Comparison of ENCODE assay signal across 14 mouse cellular contexts in genomic region chr11:44550996-44551395, GRCm38 (mm10). TPM values are rescaled to one million over a fixed set of nuclear protein-coding genes. Genes with fewer than 3 reads are reported as not detected.
DNase-seq lines count a peak whose midpoint lies in the region; ATAC-seq and TF ChIP-seq lines count a peak whose summit lies in the region.
"Had no signal": no experiment of that assay in that cellular context is flagged by ENCODE, and none has a peak within 500 bp of the region (broad histone marks: within the 10 kb centered on the region; RNA-seq: fewer than 3 reads in every experiment).

No protein-coding gene starts in this region.

- H3K4me3 ChIP-seq in heart, postnatal 0 days (ENCODE audit: low read depth, low read length): no peak overlapping the region
- no peak overlapping the region for H3K4me3 ChIP-seq in heart, embryonic 10.5 days
- no peak overlapping the region for H3K4me3 ChIP-seq in midbrain, embryonic 14.5 days (replicated peaks; ENCODE audit: low read depth, low read length)
- no peak overlapping the region for H3K4me3 ChIP-seq in midbrain, embryonic 11.5 days (ENCODE audit: low read depth, low read length)
- no peak overlapping the region for H3K4me3 ChIP-seq in liver, postnatal 0 days (ENCODE audit: low read depth, low read length)
- H3K4me3 ChIP-seq: kidney, embryonic 15.5 days; stomach, embryonic 15.5 days had no signal

- no peak overlapping the region for H3K9ac ChIP-seq in heart, postnatal 0 days (replicated peaks; ENCODE audit: low read depth, low read length)
- no peak overlapping the region for H3K9ac ChIP-seq in midbrain, embryonic 14.5 days (replicated peaks; ENCODE audit: low read length)
- H3K9ac ChIP-seq in midbrain, embryonic 11.5 days (ENCODE audit: low read length): no peak overlapping the region
- no peak overlapping the region for H3K9ac ChIP-seq in liver, postnatal 0 days (replicated peaks)
- H3K9ac ChIP-seq: kidney, embryonic 15.5 days; stomach, embryonic 15.5 days had no signal

- peaks cover 66% of the 10 kb centered on the region for H3K36me3 ChIP-seq in heart, postnatal 0 days (replicated peaks; ENCODE audit: control insufficient read depth, insufficient read depth, low read length)
- H3K36me3 ChIP-seq in heart, embryonic 10.5 days: peaks cover 88% of the 10 kb centered on the region
- peaks cover 66% of the 10 kb centered on the region for H3K36me3 ChIP-seq in midbrain, embryonic 14.5 days (ENCODE audit: control insufficient read depth, insufficient read depth, low read length)
- H3K36me3 ChIP-seq in midbrain, embryonic 11.5 days (ENCODE audit: control insufficient read depth, insufficient read depth, low read length): peaks cover 26% of the 10 kb centered on the region
- H3K36me3 ChIP-seq in liver, postnatal 0 days (replicated peaks; ENCODE audit: insufficient read depth, low read length): peaks cover 84% of the 10 kb centered on the region

- peak; percentile 25; the same call in 1 of the 2 replicates for TF ChIP-seq CTCF in heart, postnatal 0 days (IDR thresholded peaks at IDR 0.05; ENCODE audit: low read depth)
- TF ChIP-seq CTCF in liver, postnatal 0 days (IDR thresholded peaks at IDR 0.05; ENCODE audit: low read depth): peak; percentile 56

- no peak overlapping the region for H3K27ac ChIP-seq in heart, postnatal 0 days (ENCODE audit: low read depth)
- no peak overlapping the region for H3K27ac ChIP-seq in heart, embryonic 10.5 days
- H3K27ac ChIP-seq in midbrain, embryonic 14.5 days (replicated peaks; ENCODE audit: low read depth, low read length): no peak overlapping the region
- H3K27ac ChIP-seq in midbrain, embryonic 11.5 days (ENCODE audit: low read depth, low read length): no peak overlapping the region
- no peak overlapping the region for H3K27ac ChIP-seq in liver, postnatal 0 days (ENCODE audit: low read depth)
- H3K27ac ChIP-seq: kidney, embryonic 15.5 days; stomach, embryonic 15.5 days had no signal

- no peak for TF ChIP-seq EP300 in heart, postnatal 0 days (IDR thresholded peaks at IDR 0.05; ENCODE audit: low read depth)
- no peak for TF ChIP-seq EP300 in liver, postnatal 0 days (IDR thresholded peaks at IDR 0.05; ENCODE audit: low read depth)

- H3K9me3 ChIP-seq in heart, postnatal 0 days (replicated peaks; ENCODE audit: control insufficient read depth, low read length): no peaks in the 10 kb centered on the region
- H3K9me3 ChIP-seq in heart, embryonic 10.5 days: no peaks in the 10 kb centered on the region
- H3K9me3 ChIP-seq in midbrain, embryonic 14.5 days (ENCODE audit: control insufficient read depth, low read length): no peaks in the 10 kb centered on the region
- no peaks in the 10 kb centered on the region for H3K9me3 ChIP-seq in midbrain, embryonic 11.5 days (ENCODE audit: control insufficient read depth, low read length)
- no peaks in the 10 kb centered on the region for H3K9me3 ChIP-seq in liver, postnatal 0 days (ENCODE audit: low read length)
- H3K9me3 ChIP-seq: G1E; kidney, embryonic 15.5 days; stomach, embryonic 15.5 days had no signal

- H3K4me1 ChIP-seq in heart, postnatal 0 days (ENCODE audit: control insufficient read depth, insufficient read depth): no peaks in the 10 kb centered on the region
- H3K4me1 ChIP-seq in heart, embryonic 10.5 days: no peaks in the 10 kb centered on the region
- no peaks in the 10 kb centered on the region for H3K4me1 ChIP-seq in midbrain, embryonic 14.5 days (ENCODE audit: control insufficient read depth, insufficient read depth, low read length)
- no peaks in the 10 kb centered on the region for H3K4me1 ChIP-seq in midbrain, embryonic 11.5 days (ENCODE audit: control insufficient read depth, insufficient read depth, low read length)
- H3K4me1 ChIP-seq in liver, postnatal 0 days (ENCODE audit: insufficient read depth): 0 out of 2 replicates have a peak, but pooled peaks cover 2% of the 10 kb centered on the region
- H3K4me1 ChIP-seq: kidney, embryonic 15.5 days; stomach, embryonic 15.5 days had no signal

- WGBS in heart, postnatal 0 days: 90% methylated on average over 6 of the region's 6 CpGs
- WGBS in heart, embryonic 10.5 days: 86% methylated on average over 6 of the region's 6 CpGs
- WGBS in midbrain, embryonic 14.5 days: 96% methylated on average over 6 of the region's 6 CpGs
- WGBS in midbrain, embryonic 11.5 days: 92% methylated on average over 6 of the region's 6 CpGs
- WGBS in liver, postnatal 0 days (ENCODE audit: insufficient replicate concordance): 93% methylated on average over 6 of the region's 6 CpGs

- no peaks in the 10 kb centered on the region for H3K27me3 ChIP-seq in heart, postnatal 0 days (ENCODE audit: control insufficient read depth, insufficient read depth, low read length)
- no peaks in the 10 kb centered on the region for H3K27me3 ChIP-seq in heart, embryonic 10.5 days (ENCODE audit: insufficient read depth, poor library complexity, severe bottlenecking)
- H3K27me3 ChIP-seq in midbrain, embryonic 14.5 days (ENCODE audit: control insufficient read depth, insufficient read depth, low read length): no peaks in the 10 kb centered on the region
- H3K27me3 ChIP-seq in midbrain, embryonic 11.5 days (ENCODE audit: control insufficient read depth, insufficient read depth, low read length): no peaks in the 10 kb centered on the region
- no peaks in the 10 kb centered on the region for H3K27me3 ChIP-seq in liver, postnatal 0 days (ENCODE audit: insufficient read depth, low read length)
- H3K27me3 ChIP-seq: kidney, embryonic 15.5 days; stomach, embryonic 15.5 days had no signal

- no peak for DNase-seq in heart, postnatal 0 days (ENCODE audit: low spot score)
- no peak for DNase-seq in heart, embryonic 10.5 days (ENCODE audit: low spot score)
- DNase-seq in midbrain, embryonic 14.5 days: peak; percentile 45
- no peak for DNase-seq in midbrain, embryonic 11.5 days (ENCODE audit: low spot score, missing footprints)
- peak; percentile 38 for DNase-seq in WW6 (ENCODE audit: low read depth, low spot score)
- no peak for DNase-seq in liver, postnatal 0 days
- DNase-seq in urinary bladder, postnatal 14 days (ENCODE audit: low spot score): no peak
- DNase-seq in yolk sac, embryonic 10.5 days (ENCODE audit: low spot score): no peak
- DNase-seq: adrenal gland, postnatal 25 days; cerebellum, adult 8-10 months; gastrocnemius, postnatal 25 days had no signal

- no peak for ATAC-seq in heart, postnatal 0 days (ENCODE audit: insufficient read depth, low read depth)
- ATAC-seq in midbrain, embryonic 14.5 days (ENCODE audit: low FRiP score, low TSS enrichment): no peak
- no peak for ATAC-seq in midbrain, embryonic 11.5 days (ENCODE audit: low FRiP score)
- no peak for ATAC-seq in liver, postnatal 0 days

- H3K4me2 ChIP-seq in heart, postnatal 0 days (ENCODE audit: low read depth, low read length): no peak overlapping the region
- no peak overlapping the region for H3K4me2 ChIP-seq in midbrain, embryonic 14.5 days (ENCODE audit: low read length)
- no peak overlapping the region for H3K4me2 ChIP-seq in midbrain, embryonic 11.5 days
- no peak overlapping the region for H3K4me2 ChIP-seq in liver, postnatal 0 days (ENCODE audit: low read depth, low read length)
- H3K4me2 ChIP-seq: kidney, embryonic 15.5 days; stomach, embryonic 15.5 days had no signal

RNA-seq across cellular contexts. Expression of gene Rnf145, which starts 32.2 kb away (rescaled TPM):
- total RNA-seq in heart, postnatal 0 days (2014; rRNA removed; ENCODE audit: low replicate concordance): 35.4 and 38.1 TPM in 2 replicates
- polyA plus RNA-seq in heart, postnatal 0 days (2015; fragmentation: Nextera tagmentation; extraction: Ambion mirVana): 23.3 and 28.1 TPM in 2 replicates
- 59.8 and 82.1 TPM in 2 replicates for polyA plus RNA-seq in heart, embryonic 10.5 days (2016; fragmentation: Nextera tagmentation; extraction: Ambion mirVana)
- polyA plus RNA-seq in midbrain, embryonic 14.5 days (2014; fragmentation: Nextera tagmentation; extraction: Ambion mirVana): 127 and 134 TPM in 2 replicates
- polyA plus RNA-seq in midbrain, embryonic 11.5 days (2014; fragmentation: Nextera tagmentation; extraction: Ambion mirVana): 150 and 154 TPM in 2 replicates
- 31.9 and 32.7 TPM in 2 replicates for polyA plus RNA-seq in liver, postnatal 0 days (2015; fragmentation: Nextera tagmentation; extraction: Ambion mirVana)

Comparison
In these comparisons a context has a peak if more than half of its experiments do, and no peak if none do; other contexts are left out.
1. DNase-seq: peak in midbrain, embryonic 14.5 days (single experiment) and WW6 (single experiment); none in heart, postnatal 0 days (single experiment), heart, embryonic 10.5 days (single experiment), midbrain, embryonic 11.5 days (single experiment), liver, postnatal 0 days (single experiment), urinary bladder, postnatal 14 days (single experiment) and yolk sac, embryonic 10.5 days (single experiment).